Mouse (Mus musculus): Measurements from ENCODE around the gene Degs2. TPM values are rescaled to one million over a fixed set of nuclear protein-coding genes. Genes with fewer than 3 reads are reported as not detected.

Gene Degs2
- 0.51 TPM for polyA plus RNA-seq (2017; shearing (Covaris generic))

DNA sequence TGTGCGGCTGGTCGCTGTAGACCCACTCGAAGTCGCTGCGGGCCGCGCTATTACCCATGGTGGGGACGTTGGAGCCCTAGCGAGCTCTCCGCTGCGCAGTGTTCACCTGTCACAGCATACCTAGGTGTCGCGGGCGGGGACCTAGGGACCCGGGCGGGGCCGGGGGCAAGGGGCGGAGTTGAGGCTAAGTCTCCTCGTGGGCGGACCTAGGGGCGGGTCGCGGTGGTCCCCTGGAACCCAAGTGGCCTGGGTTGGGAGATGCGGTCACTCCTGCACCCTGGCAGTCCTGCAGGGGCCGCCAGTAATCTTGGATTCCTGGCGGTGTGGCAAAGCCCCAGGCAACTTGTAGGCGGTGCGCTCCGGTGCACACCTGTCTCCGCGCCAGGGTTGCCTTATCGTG, at the start of gene Degs2:
Gene Degs2 (minus strand): TSS at position 131 of the 400 bp plus-strand sequence.

Other genes with a start within 250 kb of the Degs2 start
- gene Evl, start 147.6 kb downstream of the Degs2 start, polyA plus RNA-seq (2017; shearing (Covaris generic)): 363 TPM
- gene Yy1, start 90.7 kb upstream of the Degs2 start, polyA plus RNA-seq (2017; shearing (Covaris generic)): 18.0 TPM
- gene Slc25a29, start 133.6 kb upstream of the Degs2 start, polyA plus RNA-seq (2017; shearing (Covaris generic)): 5.3 TPM
- 0.85 TPM for gene Slc25a47, start 133.7 kb upstream of the Degs2 start, polyA plus RNA-seq (2017; shearing (Covaris generic))
- 6.5 TPM for gene Wdr25, start 191.3 kb upstream of the Degs2 start, polyA plus RNA-seq (2017; shearing (Covaris generic))
- gene Wars, start 191.9 kb upstream of the Degs2 start, polyA plus RNA-seq (2017; shearing (Covaris generic)): 36.5 TPM